Mouse (Mus musculus) forebrain, postnatal 0 days (tissue): Measurements from ENCODE around the gene Ubac2. TPM values are rescaled to one million over a fixed set of nuclear protein-coding genes. Genes with fewer than 3 reads are reported as not detected.

Source experiments
- ATAC-seq: fragments of 200-750 bp; cut with Nextera tagmentation; 2 replicates; pipeline ENCODE4 v1.8.0; 2017; ENCODE audit warnings: mild to moderate bottlenecking, moderate library complexity
- DNase-seq: peaks from one replicate; pipeline ENCODE4 v3.0.0-alpha.2; 2015
- H3K27ac ChIP-seq: fragments of 300-500 bp; sonication (generic); 2 replicates; pipeline ENCODE4 v1.5.1; 2014; ENCODE audit warnings: low read depth, mild to moderate bottlenecking, antibody characterized with exemption, low read length, moderate library complexity, mixed read lengths
- H3K27me3 ChIP-seq: fragments of 300-500 bp; sonication (generic); 2 replicates; pipeline ENCODE4 v1.6.1; 2014; ENCODE audit warnings: mild to moderate bottlenecking, low read length, mixed read lengths; ENCODE audit not compliant: insufficient read depth
- H3K36me3 ChIP-seq: fragments of 300-500 bp; sonication (generic); 2 replicates; pipeline ENCODE4 v1.6.1; 2014; ENCODE audit warnings: mild to moderate bottlenecking, moderate library complexity; ENCODE audit not compliant: insufficient read depth
- H3K4me1 ChIP-seq: fragments of 300-500 bp; sonication (generic); 2 replicates; pipeline ENCODE4 v1.6.1; 2014; ENCODE audit warnings: antibody characterized with exemption; ENCODE audit not compliant: insufficient read depth
- H3K4me2 ChIP-seq: fragments of 300-500 bp; sonication (generic); 2 replicates; pipeline ENCODE4 v1.6.1; 2014; ENCODE audit warnings: low read depth, mild to moderate bottlenecking, moderate library complexity
- H3K4me3 ChIP-seq: fragments of 300-500 bp; sonication (generic); 2 replicates; pipeline ENCODE4 v1.5.1; 2014; ENCODE audit warnings: low read depth, low read length, mixed read lengths
- H3K9ac ChIP-seq: fragments of 300-500 bp; sonication (generic); 2 replicates; pipeline ENCODE4 v1.6.1; 2014; ENCODE audit warnings: mild to moderate bottlenecking
- H3K9me3 ChIP-seq: fragments of 300-500 bp; sonication (generic); 2 replicates; pipeline ENCODE4 v1.6.1; 2016; ENCODE audit warnings: low read length
- CTCF ChIP-seq: sonication (generic); IDR thresholded peaks from 2 replicates; pipeline ENCODE4 v1.5.1; 2016; ENCODE audit warnings: antibody characterized with exemption, control low read depth, low read depth
- WGBS: fragments of 180-500 bp; shearing (Covaris S2); extraction: QIAGEN DNeasy Blood & Tissue Kit; methylation state at CpG from one replicate; pipeline ENCODE4 v1.1.7; 2014; 5-methylcytosine and 5-hydroxymethylcytosine counted together
- polyA plus RNA-seq: library from polyadenylated mRNA; unstranded; fragments of >200 nt; fragmentation: Nextera tagmentation; extraction: Ambion mirVana; gene quantifications from 2 replicates; pipeline ENCODE4 v1.2.1, GENCODE M21; 2015
- total RNA-seq: library from RNA; depleted of rRNA; stranded (reverse); fragments of >200 nt; gene quantifications from 2 replicates; pipeline ENCODE4 v1.2.3, GENCODE M21; 2014

Gene Ubac2
- total and polyA plus RNA-seq, 2 experiments from 2014 or later, result 41.9 to 52.6 TPM

DNA sequence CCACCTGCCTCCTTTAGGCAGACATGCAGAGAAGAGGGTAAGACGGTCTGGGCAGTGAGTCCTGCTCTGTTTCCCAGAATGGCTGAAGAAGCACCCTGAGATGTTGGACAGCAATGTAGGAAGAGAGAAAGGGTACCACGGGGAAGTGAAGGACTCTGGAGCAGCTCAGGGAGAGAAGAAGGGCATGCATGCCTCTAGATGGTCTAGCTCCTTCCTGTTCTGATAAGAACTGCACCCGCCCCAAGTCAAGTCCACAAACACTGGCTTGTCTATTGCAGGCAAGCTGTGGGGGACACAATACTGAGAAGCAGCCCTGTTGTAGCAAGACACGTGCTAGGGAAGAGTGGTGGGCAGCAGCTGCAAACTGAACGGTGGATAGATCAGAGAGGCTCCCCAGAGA is 133.8 kb downstream of the Ubac2 start:
- TF ChIP-seq CTCF, result no peak
- Histone ChIP-seq H3K27ac (no peak overlapping the region), H3K4me3 (no peak overlapping the region), H3K9me3 (no peaks in the 10 kb centered on the region), H3K36me3 (peaks cover 11% of the 10 kb centered on the region; the same call in 1 of the 2 replicates), H3K4me2 (no peak overlapping the region), H3K9ac (no peak overlapping the region), H3K4me1 (no peaks in the 10 kb centered on the region), H3K27me3 (no peaks in the 10 kb centered on the region)
- DNase-seq (no peak), ATAC-seq (no peak)
- 85% methylated on average over 5 of the region's 5 CpGs for whole genome bisulfite sequencing

DNA sequence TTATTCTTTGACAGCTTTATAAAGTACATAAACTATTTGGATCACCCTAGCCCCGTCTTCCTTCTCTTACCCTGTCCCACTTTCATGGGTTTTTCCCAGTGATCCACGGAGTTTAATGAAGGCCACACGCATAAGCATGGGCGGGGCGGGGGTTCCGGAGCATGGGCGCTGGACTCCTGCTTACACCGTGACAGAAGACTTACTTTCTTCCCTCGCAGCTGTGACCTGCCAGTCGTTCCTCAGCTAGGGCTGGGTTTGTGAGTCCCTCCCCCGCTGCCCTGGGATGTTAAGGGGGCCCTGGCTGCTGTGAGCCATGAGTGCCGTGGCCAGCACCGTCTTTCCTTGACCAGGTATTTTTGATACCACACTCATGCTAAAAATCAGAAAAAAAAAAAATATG is 134.4 kb downstream of the Ubac2 start:
- H3K9ac ChIP-seq, result no peak overlapping the region
- no peak for DNase-seq
- H3K27me3 ChIP-seq, result no peaks in the 10 kb centered on the region
- no peak overlapping the region for H3K4me3 ChIP-seq
- no peak overlapping the region for H3K27ac ChIP-seq
- peaks cover 11% of the 10 kb centered on the region; the same call in 1 of the 2 replicates for H3K36me3 ChIP-seq
- no peaks in the 10 kb centered on the region for H3K9me3 ChIP-seq
- 88% methylated on average over 13 of the region's 13 CpGs for WGBS
- H3K4me1 ChIP-seq, result no peaks in the 10 kb centered on the region
- no peak for ATAC-seq
- no peak for TF ChIP-seq CTCF
- H3K4me2 ChIP-seq, result no peak overlapping the region

DNA sequence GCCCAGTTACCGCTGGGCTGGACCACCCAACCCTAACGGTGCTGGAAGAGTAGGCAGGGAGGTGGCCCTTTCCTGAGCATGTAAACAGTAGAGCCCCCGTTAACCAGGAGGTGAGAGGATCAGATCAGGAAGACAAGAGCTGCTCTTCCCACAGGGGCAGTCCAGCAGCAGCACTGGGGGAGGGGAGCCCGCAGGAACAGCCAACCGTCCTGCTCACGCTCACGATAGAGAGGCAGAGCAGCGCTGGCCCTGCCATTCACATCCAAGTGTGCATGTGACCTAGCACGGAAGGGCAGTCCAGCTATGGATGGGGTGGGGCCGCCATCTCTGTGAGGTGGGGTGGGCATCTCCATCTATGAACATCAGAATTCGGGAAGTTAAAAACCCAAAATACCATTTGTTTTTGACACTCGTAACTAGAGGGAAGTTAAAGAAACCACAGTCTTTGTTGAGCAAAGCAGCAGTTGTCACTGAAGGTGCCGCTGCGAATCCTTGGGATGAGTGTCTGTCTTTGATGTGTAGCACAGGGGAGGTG is 135.1 kb downstream of the Ubac2 start:
- Histone ChIP-seq H3K9ac (no peak overlapping the region), H3K27ac (no peak overlapping the region), H3K27me3 (no peaks in the 10 kb centered on the region), H3K9me3 (no peaks in the 10 kb centered on the region), H3K4me3 (no peak overlapping the region), H3K4me2 (no peak overlapping the region), H3K36me3 (peaks cover 11% of the 10 kb centered on the region; the same call in 1 of the 2 replicates), H3K4me1 (no peaks in the 10 kb centered on the region)
- WGBS, result 90% methylated on average over 14 of the region's 14 CpGs
- ATAC-seq (no peak), DNase-seq (no peak)
- no peak for TF ChIP-seq CTCF

DNA sequence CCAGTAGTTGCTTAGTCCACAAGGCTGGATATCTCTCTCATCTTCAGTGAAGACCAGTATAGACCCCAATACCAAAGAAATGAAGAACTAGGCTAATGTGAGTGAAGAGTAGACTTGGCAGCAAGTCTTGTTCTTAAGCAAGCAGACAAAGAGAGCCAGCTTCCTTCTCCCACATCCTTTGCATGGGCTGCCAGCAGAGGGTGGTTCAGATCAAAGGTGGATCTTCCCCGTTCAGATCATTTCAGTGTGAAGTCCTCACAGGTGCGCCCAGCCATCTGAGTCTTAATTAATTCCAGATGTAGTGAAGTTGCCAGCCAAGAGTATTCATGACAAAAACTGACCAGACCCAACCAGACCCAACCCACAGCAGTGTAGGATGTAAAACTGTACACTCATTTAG is 139.5 kb downstream of the Ubac2 start:
- Histone ChIP-seq H3K27ac (no peak overlapping the region), H3K27me3 (no peaks in the 10 kb centered on the region), H3K9me3 (no peaks in the 10 kb centered on the region), H3K9ac (no peak overlapping the region), H3K4me1 (no peaks in the 10 kb centered on the region), H3K4me2 (no peak overlapping the region), H3K4me3 (no peak overlapping the region), H3K36me3 (peaks cover 20% of the 10 kb centered on the region)
- DNase-seq, result no peak
- ATAC-seq, result no peak
- no peak for TF ChIP-seq CTCF
- WGBS, result 88% methylated on average over 2 of the region's 2 CpGs

DNA sequence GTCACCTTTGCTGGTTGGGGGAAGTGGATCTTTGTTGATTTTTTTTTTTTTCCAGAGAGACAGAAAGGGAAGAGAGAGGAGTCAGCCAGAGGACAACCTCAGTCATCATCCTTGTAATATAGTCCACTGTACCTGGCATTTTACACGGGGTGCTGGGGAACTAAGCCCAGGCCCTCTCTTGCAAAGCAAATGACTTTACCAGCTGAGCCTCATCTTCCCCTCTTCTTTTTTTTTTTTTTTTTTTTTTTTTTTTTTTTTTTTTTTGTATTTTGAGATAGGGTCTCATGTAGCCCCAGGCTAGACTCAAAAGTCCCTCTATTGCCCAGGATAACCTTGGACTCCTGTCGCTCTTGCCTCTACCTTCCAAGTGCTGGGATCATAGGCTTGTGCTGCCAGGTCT is 141.0 kb downstream of the Ubac2 start:
- no peaks in the 10 kb centered on the region for H3K9me3 ChIP-seq
- DNase-seq (no peak), ATAC-seq (no peak)
- no peak overlapping the region for H3K27ac ChIP-seq
- H3K4me3 ChIP-seq, result no peak overlapping the region
- no peaks in the 10 kb centered on the region for H3K27me3 ChIP-seq
- no peak overlapping the region for H3K9ac ChIP-seq
- no peaks in the 10 kb centered on the region for H3K4me1 ChIP-seq
- H3K4me2 ChIP-seq, result no peak overlapping the region
- WGBS, result 94% methylated on average over 2 of the region's 2 CpGs
- no peak for TF ChIP-seq CTCF
- peaks cover 20% of the 10 kb centered on the region for H3K36me3 ChIP-seq

- H3K36me3 ChIP-seq, result peaks cover 20% of the 10 kb centered on the region
- no peak for TF ChIP-seq CTCF
- no peak overlapping the region for H3K27ac ChIP-seq
- ATAC-seq (no peak), DNase-seq (no peak)
- no peak overlapping the region for H3K4me3 ChIP-seq
- no peaks in the 10 kb centered on the region for H3K4me1 ChIP-seq
- WGBS, result 95% methylated on average over 6 of the region's 6 CpGs
- no peaks in the 10 kb centered on the region for H3K27me3 ChIP-seq
- no peaks in the 10 kb centered on the region for H3K9me3 ChIP-seq
- no peak overlapping the region for H3K9ac ChIP-seq
- no peak overlapping the region for H3K4me2 ChIP-seq
Measured at GRCm38 (mm10) chr14:122020567-122020966, 142.1 kb downstream of the Ubac2 start.

- no peak for DNase-seq
- Histone ChIP-seq H3K9me3 (no peaks in the 10 kb centered on the region), H3K4me1 (no peaks in the 10 kb centered on the region), H3K4me2 (no peak overlapping the region), H3K27me3 (no peaks in the 10 kb centered on the region), H3K4me3 (no peak overlapping the region), H3K9ac (no peak overlapping the region), H3K27ac (no peak overlapping the region), H3K36me3 (peaks cover 20% of the 10 kb centered on the region)
- TF ChIP-seq CTCF, result no peak
- no peak for ATAC-seq
- WGBS, result 95% methylated on average over 1 of the region's 1 CpGs
Measured at GRCm38 (mm10) chr14:122023054-122023453, 144.6 kb downstream of the Ubac2 start.
